Mouse (Mus musculus) cerebellum, adult 9-11 months (tissue): ENCODE measurements at regions not wholly inside any gene's neighbourhood (a gene's known extent, or its start where the extent isn't known, plus 50 kb on each side); places are given as distances from the start of the nearest gene placed in this dataset.
"Not testable (repeated sequence)": the region's sequence is repeated elsewhere in the genome, so short reads cannot be mapped to it uniquely, and the experiment has no call there.

Experiments
- DNase-seq: peaks from one replicate; pipeline ENCODE4 v3.0.0; 2022

DNA sequence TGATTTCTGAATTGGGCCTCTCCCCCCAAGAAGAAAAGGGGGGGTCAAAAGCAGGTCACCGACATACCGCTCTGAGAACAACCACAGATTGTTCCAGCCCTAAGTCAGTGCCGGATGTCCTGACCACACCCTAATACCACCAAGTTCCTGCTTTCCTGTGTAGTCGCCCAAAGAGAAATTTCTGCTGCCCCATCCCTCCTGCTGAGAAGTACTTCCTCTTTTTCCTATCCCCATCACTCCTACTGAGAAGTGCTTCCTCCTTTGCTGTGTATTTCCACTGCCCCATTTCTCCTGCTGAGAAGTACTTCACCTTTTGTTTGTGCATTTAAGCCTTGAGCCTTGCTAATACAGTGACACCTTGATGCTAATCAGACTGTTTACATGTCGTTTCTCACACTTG, 1160.4 kb downstream of the A830018L16Rik start:
- DNase-seq = no peak

DNA sequence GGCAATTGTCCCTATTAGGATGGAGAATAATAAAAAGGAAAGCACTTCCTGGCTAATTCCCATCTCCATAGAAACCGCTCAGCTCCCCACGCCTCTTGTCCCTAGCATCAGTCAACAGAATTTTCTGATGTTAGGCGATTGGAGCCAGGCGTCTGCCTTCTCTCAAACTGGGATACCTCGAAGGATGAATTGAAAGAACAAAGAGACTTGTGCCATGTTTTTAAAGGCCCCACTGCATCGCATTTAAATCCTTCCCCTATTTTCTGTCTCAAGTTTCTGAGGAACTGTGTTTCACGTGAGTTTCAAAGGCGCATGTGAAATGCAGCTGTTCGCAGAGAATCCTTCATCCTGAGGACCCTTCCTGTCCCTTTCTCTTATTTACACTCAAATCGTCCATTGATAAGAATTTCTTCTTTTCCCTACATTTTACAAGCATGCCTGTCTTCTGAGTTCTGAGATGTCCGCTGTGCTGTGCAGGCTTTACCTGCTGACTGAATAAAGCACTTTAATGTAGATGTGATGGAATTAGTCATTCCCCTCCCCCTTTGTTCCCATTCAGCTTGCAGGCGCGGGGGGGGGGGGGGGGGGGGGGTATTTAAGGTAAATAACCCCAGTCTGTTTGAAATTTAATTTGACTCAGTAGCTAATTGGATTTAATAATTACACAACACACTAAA, 1163.3 kb downstream of the A830018L16Rik start:
- DNase-seq = no peak

DNA sequence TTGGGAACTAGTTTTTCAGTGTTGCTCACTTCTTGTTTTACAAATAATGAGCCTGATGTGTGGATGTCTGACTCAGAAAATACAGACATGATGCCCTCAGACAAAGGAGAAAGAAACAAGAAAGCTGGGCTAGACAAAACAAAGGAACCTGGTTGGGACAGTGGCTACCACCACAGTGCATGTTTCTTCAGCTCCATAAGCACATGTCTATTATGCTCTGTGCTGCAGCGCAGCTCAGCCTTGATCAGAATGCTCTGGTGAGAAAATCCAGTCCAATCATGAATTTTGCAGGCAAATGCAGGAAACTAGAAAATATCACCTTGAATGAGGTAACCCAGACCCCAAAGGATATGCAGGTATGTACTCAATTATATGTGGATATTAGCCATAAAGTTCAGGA, 1164.1 kb downstream of the A830018L16Rik start:
- no peak for DNase-seq

DNA sequence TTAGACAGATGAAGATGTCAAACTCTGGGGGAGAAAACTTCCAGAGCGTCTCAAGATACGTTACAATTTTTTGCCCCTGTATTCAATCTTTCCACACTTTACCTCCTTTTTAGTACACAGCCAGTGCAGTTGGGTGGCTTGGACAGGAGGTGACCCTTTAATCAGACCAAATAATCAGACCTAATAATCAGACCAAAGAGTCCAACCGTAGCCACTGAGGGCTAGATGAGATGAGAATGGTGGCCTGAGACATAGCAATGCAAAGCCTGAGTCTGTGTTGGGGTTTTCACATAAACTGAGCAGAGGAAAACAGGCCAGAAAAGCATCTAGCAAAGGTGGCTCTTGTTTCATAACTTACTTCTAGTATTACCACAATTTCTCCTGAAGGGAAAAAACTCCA, 1169.1 kb downstream of the A830018L16Rik start:
- no peak for DNase-seq

DNA sequence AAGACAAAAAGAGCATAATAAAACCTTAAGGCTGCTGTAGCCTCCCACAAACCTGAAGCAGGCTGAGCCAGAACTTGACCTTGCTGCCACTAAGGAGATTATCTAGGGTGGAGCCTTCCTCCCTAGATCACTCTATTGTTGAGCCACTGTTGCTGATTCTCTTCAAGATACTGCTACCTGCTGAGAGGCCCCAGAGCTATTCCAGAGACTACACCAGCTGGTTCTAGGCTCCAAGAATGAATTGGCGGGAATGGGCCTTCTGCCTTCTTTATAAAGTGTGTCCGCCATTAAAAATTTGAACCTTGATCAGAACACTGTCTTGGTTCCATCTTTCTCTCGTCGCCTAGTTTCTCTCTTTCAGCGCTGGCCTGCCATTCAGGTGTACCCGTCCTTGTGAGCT, 1173.1 kb downstream of the A830018L16Rik start:
- not testable (repeated sequence) for DNase-seq

DNA sequence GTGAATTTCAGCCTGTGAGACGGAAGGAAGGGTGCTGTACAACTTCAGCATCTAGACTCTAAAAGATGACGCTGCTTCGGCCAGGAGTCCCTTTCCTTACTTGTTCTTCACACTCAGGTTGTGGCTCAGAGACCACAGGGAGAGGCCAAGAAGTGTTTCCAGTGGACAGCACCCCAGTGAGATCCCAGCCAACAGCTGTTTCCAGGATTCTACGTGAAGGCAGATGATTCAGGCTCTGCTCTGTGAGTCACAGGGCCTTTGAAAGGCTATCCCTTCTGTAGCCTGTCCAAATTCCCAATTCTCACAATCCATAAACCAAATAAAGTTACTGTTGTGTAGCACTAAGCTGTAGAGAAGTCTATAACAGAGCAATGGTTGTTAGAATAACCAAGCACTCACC, 1198.2 kb downstream of the A830018L16Rik start:
- no peak for DNase-seq

DNA sequence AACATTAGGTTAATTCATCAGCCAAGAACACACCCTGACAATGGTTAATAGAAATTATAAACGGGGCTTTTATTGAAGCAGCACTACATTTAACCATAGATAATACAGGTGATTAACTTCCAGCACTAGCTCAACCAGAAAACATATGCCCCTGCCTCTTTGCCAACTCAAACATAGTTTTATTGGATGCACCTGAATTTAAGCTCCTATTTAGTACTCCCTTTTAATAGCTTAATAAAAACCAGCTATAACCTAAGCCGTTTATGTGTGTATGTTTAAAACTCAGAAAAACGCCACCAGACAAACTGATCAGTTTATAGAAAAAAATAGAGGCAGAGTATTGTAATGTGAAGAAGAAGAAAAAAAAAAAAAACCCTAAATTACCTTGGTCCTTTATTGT, 1201.4 kb downstream of the A830018L16Rik start:
- no peak for DNase-seq

DNA sequence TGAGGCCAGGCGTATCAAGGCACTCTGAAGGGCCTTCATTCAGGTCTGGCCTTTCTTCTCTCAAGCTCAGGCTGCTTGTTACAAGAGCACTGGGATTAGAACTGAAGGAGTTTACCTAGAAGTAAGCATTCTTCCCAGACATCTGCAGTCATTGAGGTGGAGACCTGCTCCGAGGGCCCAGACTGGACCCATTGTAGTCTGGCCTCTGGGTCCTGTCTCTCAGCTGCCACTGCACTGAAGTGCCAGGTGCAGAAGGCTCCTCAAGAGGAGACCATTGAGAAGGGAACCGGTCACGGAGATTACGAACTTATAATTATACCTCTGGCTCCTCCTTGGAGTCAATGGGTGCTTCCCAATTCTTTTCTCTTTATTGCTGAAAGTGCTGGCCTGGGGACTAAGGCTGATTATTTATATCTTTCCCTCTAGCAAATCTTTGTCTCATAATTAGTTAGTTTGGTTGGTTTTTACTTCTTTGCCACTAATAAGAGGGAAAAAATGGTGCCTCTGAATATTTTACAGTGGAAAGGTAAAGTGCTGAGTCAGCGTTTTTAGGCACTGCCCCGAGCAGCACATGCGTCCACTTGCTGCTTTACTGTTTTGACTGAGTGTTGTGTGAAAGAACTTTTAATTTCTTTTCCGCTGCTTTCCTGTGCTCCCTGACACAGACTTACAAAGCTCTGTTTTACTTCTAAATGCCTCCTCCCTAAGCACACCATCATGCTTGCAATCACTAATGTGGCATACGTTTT, 1202.0 kb downstream of the A830018L16Rik start:
- no peak for DNase-seq

DNA sequence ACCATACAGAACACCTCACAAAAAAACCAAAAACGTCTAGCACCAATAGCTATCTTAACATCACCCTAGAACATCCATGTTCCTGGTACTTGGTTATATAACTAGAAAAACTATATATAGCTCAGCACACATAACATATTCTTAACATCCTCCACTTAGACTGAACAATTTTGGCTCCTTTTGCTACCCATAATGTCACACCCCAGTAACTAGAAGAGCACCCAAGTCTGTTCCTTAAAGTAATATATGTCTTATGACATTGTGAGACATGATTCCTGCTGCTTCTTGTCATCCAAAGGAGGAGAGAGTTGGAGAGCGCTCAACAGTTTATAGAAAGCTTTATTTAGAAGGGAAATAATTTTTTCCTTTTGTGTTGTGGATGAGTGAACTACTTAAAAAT, 1206.1 kb downstream of the A830018L16Rik start:
- DNase-seq = no peak

DNA sequence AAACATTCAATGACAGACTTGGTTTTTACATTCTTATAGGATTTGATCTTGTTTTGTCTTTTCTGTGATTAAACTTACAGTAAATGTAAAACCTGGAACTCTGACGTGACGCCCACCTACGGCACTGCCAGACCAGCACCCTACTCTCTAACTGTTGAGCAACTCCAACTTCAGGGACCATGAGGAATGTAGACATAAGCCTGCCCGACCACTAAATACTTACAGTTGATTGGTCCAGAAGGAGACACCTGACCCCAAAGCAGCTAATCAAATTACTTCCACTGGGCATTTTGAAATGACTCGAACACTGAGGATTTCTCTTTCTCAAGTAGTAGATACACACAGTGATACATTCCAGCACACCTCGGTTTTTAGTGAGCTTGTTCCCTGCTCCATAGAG, 1206.9 kb downstream of the A830018L16Rik start:
- no peak for DNase-seq

DNA sequence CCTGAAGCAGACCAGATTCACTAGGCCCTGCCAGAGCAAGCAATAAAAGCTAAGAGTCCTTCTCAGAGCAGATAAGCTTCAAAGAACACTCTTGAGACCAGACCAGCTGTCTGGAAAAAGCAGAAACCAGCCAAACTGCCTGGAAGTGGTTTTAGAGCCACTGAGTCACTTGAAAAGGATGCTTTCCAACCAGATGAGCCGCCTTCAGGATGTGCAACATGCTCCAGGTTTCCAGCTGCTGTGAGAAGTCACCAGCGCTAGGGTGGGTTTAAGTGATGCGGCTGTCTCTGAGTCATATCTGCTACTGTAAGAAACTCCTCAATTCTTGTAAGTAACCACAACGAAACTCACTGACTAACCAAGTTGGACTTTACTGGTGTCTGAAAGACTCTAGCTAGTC, 1209.3 kb downstream of the A830018L16Rik start:
- no peak for DNase-seq

DNA sequence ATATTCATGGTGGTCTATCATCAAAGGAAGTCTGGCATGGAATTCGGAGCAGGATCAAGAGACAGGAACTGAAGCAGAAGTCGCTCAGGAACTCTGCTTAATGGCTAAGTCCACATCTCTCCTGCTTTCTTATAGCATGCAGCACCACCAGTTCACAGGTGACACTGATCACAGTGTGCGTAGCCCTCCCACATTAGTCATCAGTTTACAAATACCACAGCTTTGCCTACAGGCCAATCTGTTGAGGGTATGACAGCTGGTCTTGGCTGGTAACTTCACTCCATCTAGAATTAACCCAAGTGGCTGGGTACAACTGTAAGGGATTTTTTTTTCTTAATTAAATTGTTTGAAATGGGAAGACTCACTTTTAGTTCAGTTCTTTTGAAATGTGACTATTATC, 1219.1 kb downstream of the A830018L16Rik start:
- no peak for DNase-seq

DNA sequence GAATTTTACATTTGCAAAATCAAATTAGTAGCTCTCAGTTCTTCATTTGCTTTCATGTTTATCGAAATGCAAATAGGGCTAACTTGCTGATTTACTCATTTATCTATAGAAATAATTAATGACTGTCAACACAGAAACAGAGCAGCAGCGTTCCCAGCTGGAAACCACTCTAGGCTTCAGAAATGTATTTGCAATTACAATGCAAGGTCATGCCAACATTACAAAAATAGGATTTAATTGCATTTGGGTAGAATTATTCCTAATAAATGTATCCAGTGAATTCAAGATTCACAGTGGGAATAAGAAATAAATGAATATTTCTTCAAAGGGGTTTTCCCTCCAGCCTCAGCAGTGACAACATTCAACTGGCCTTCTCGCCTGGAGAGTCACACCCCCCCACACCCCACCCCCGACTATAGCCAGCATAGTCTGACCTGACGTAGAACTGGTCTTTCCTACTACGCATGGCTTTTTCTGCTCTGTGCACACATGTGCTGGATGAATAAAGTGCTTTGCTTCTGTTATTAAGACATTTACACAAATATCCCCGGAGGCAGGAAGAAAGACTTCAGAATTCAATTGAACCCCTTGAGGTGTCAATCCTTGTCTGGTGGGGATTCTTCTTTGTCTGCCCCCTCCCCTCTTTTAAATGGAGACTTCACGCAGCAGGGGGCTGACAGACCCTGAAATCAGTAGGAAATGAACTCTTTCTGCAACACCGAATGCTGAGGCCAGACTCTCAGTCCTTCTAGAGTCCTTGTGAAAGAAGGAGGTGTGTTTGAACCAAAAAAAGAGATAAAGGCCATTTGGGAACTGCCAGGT, 1222.6 kb downstream of the A830018L16Rik start:
- DNase-seq = no peak

DNA sequence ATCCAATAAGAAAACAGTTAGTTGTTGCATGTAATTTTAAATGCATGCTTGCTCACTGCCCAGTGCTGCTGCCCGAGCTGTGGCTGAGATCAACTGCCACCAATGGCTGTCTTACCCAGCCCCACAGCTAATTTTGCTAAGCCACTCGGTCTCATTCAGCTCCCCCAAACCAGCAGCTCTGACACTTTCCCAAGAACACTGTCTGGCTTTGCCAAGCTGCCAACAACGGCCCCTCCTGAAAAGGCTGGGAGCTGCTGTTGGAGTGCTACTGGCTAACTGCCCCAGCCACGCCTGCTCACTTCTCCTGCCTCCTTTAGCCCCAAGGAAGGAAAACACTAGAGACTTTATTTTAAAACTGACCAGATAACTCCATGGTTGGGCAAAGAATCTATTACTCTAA, 1227.1 kb downstream of the A830018L16Rik start:
- peak; percentile 6 for DNase-seq
